Mouse (Mus musculus) myocyte (in vitro differentiated cells): Measurements from ENCODE around the gene Cdk5r1. TPM values are rescaled to one million over a fixed set of nuclear protein-coding genes. Genes with fewer than 3 reads are reported as not detected.

Experiments used
- H3K27me3 ChIP-seq: one replicate; pipeline ENCODE4 v1.6.1; 2011; ENCODE audit not compliant: control insufficient read depth, insufficient read depth, insufficient read length
- H3K36me3 ChIP-seq: one replicate; pipeline ENCODE4 v1.6.1; 2011; ENCODE audit not compliant: control insufficient read depth, insufficient read depth
- H3K4me2 ChIP-seq: one replicate; pipeline ENCODE4 v1.6.1; 2011; ENCODE audit warnings: low read depth, control low read depth
- H3K4me3 ChIP-seq: one replicate; pipeline ENCODE4 v1.5.1; 2011; ENCODE audit warnings: mild to moderate bottlenecking, control low read depth, moderate library complexity
- H3K79me2 ChIP-seq: one replicate; pipeline ENCODE4 v1.6.1; 2011; ENCODE audit not compliant: control insufficient read depth, insufficient read depth
- H3ac ChIP-seq: one replicate; pipeline ENCODE4 v1.6.1; 2011; ENCODE audit not compliant: control insufficient read depth, insufficient read length
- CEBPB ChIP-seq: IDR thresholded peaks from 2 replicates; pipeline ENCODE4 v1.6.1; 2011; ENCODE audit warnings: mild to moderate bottlenecking, moderate library complexity; ENCODE audit not compliant: poor library complexity, insufficient read depth, severe bottlenecking
- E2F4 ChIP-seq: IDR thresholded peaks from one replicate; pipeline ENCODE4 v1.6.1; 2011; ENCODE audit warnings: mild to moderate bottlenecking, control low read depth, moderate library complexity; ENCODE audit not compliant: insufficient read depth
- MAX ChIP-seq: IDR thresholded peaks from one replicate; pipeline ENCODE4 v1.6.1; 2011; ENCODE audit warnings: low read depth, mild to moderate bottlenecking, control low read depth
- MYOD1 ChIP-seq, 3 experiments: IDR thresholded peaks; one replicate each; pipeline ENCODE4 v1.6.1; 2011; ENCODE audit warnings: control low read depth in 2 of 3, low read depth in 2 of 3, mild to moderate bottlenecking in 2 of 3, moderate library complexity in 1 of 3; ENCODE audit not compliant: insufficient read length in 2 of 3, control insufficient read depth in 1 of 3
- MYOG ChIP-seq, 3 experiments: IDR thresholded peaks; one replicate each; pipeline ENCODE4 v1.6.1; 2011; ENCODE audit warnings: control low read depth in 2 of 3, low read depth in 2 of 3, mild to moderate bottlenecking in 2 of 3; ENCODE audit not compliant: insufficient read length in 2 of 3, control insufficient read depth in 1 of 3, insufficient read depth in 1 of 3
- POLR2A ChIP-seq: IDR thresholded peaks from one replicate; pipeline ENCODE4 v1.6.1; 2011; ENCODE audit warnings: low read depth, mild to moderate bottlenecking, control low read depth, moderate library complexity; ENCODE audit not compliant: insufficient read length
- POLR2AphosphoS2 ChIP-seq: IDR thresholded peaks from one replicate; pipeline ENCODE4 v1.6.1; 2011; ENCODE audit warnings: low read depth, control low read depth; ENCODE audit not compliant: insufficient read length
- REST ChIP-seq: IDR thresholded peaks from one replicate; pipeline ENCODE4 v1.6.1; 2011; ENCODE audit warnings: mild to moderate bottlenecking, control low read depth, moderate library complexity; ENCODE audit not compliant: insufficient read depth, insufficient read length
- SRF ChIP-seq: IDR thresholded peaks from one replicate; pipeline ENCODE4 v1.6.1; 2011; ENCODE audit warnings: low read depth; ENCODE audit not compliant: control insufficient read depth, insufficient read length
- TCF12 ChIP-seq: IDR thresholded peaks from one replicate; pipeline ENCODE4 v1.6.1; 2011; ENCODE audit warnings: mild to moderate bottlenecking, control low read depth; ENCODE audit not compliant: poor library complexity, insufficient read depth, severe bottlenecking
- TCF3 ChIP-seq: IDR thresholded peaks from one replicate; pipeline ENCODE4 v1.6.1; 2011; ENCODE audit warnings: low read depth, control low read depth; ENCODE audit not compliant: insufficient read length
- USF1 ChIP-seq: IDR thresholded peaks from one replicate; pipeline ENCODE4 v1.6.1; 2011; ENCODE audit warnings: low read depth, mild to moderate bottlenecking, control low read depth, moderate library complexity
- polyA plus RNA-seq: library from polyadenylated mRNA; unstranded; fragments of >200 nt; fragmentation: generic; extraction: Trizol; gene quantifications from one replicate; pipeline ENCODE4 v1.2.1, GENCODE M21; 2012; ENCODE audit warnings: missing spikeins

The Cdk5r1 gene
- polyA plus RNA-seq, 1 experiment = 11.3 TPM

GRCm38 (mm10) chr11:80478694-80479412, 2.0 kb downstream of the Cdk5r1 start:
- Histone ChIP-seq H3K36me3 (peaks cover 13% of the 10 kb centered on the region), H3K27me3 (no peaks in the 10 kb centered on the region), H3K4me2 (peak overlapping the region; percentile 90), H3K79me2 (peaks cover 43% of the 10 kb centered on the region), H3ac (no peak overlapping the region), H3K4me3 (peak overlapping the region; percentile 72)
- TF ChIP-seq MYOG (IDR thresholded peaks at IDR 0.05; ENCODE audit: control insufficient read depth in 1 of 3, insufficient read depth in 1 of 3, insufficient read length in 2 of 3, low read depth in 2 of 3) (no peak), MAX (no peak), SRF (no peak), E2F4 (no peak), CEBPB (no peak), MYOD1 (IDR thresholded peaks at IDR 0.05; ENCODE audit: control insufficient read depth in 1 of 3, insufficient read length in 2 of 3, low read depth in 2 of 3) (no peak), TCF12 (no peak), POLR2A (no peak), REST (no peak), USF1 (no peak), POLR2AphosphoS2 (no peak), TCF3 (no peak)

GRCm38 (mm10) chr11:80479425-80479824, 2.6 kb downstream of the Cdk5r1 start:
- H3K4me2 ChIP-seq = peak overlapping the region; percentile 90

GRCm38 (mm10) chr11:80479906-80480866, 3.4 kb downstream of the Cdk5r1 start:
- peaks cover 9% of the 10 kb centered on the region for H3K36me3 ChIP-seq
- peak overlapping the region; percentile 72 for H3K4me3 ChIP-seq
- H3ac ChIP-seq = no peak overlapping the region
- H3K79me2 ChIP-seq = peaks cover 43% of the 10 kb centered on the region
- TF ChIP-seq MYOG (IDR thresholded peaks at IDR 0.05; ENCODE audit: control insufficient read depth in 1 of 3, insufficient read depth in 1 of 3, insufficient read length in 2 of 3, low read depth in 2 of 3) (peak in 1 of 3 experiments; percentile 13), POLR2AphosphoS2 (peak; percentile 22), USF1 (no peak)
- no peaks in the 10 kb centered on the region for H3K27me3 ChIP-seq
- H3K4me2 ChIP-seq = peak overlapping the region; percentile 73

More at GRCm38 (mm10) chr11:80479425-80479824, 2.6 kb downstream of the Cdk5r1 start:
- peaks cover 13% of the 10 kb centered on the region for H3K36me3 ChIP-seq
- no peaks in the 10 kb centered on the region for H3K27me3 ChIP-seq
- TF ChIP-seq TCF12 (peak; percentile 9), MYOD1 (IDR thresholded peaks at IDR 0.05; ENCODE audit: control insufficient read depth in 1 of 3, insufficient read length in 2 of 3, low read depth in 2 of 3) (peak in 2 of 3 experiments; percentile 22 to 77), TCF3 (peak; percentile 39), SRF (no peak), MYOG (IDR thresholded peaks at IDR 0.05; ENCODE audit: control insufficient read depth in 1 of 3, insufficient read depth in 1 of 3, insufficient read length in 2 of 3, low read depth in 2 of 3) (peak in 1 of 3 experiments; percentile 72)
- peaks cover 43% of the 10 kb centered on the region for H3K79me2 ChIP-seq
- H3K4me3 ChIP-seq = peak overlapping the region; percentile 72
- H3ac ChIP-seq = no peak overlapping the region

- Histone ChIP-seq H3K27me3 (no peaks in the 10 kb centered on the region), H3ac (no peak overlapping the region), H3K4me3 (peak overlapping the region; percentile 72), H3K4me2 (peak overlapping the region; percentile 73), H3K36me3 (peaks cover 9% of the 10 kb centered on the region), H3K79me2 (peaks cover 43% of the 10 kb centered on the region)
- TF ChIP-seq POLR2AphosphoS2 = peak; percentile 14
- no peak for TF ChIP-seq CEBPB
Observed at GRCm38 (mm10) chr11:80481409-80482050, 4.7 kb downstream of the Cdk5r1 start.

GRCm38 (mm10) chr11:80482347-80482746, 5.5 kb downstream of the Cdk5r1 start:
- Histone ChIP-seq H3K4me2 (no peak overlapping the region), H3K79me2 (peaks cover 42% of the 10 kb centered on the region), H3K27me3 (no peaks in the 10 kb centered on the region), H3K36me3 (peaks cover 9% of the 10 kb centered on the region), H3K4me3 (no peak overlapping the region), H3ac (no peak overlapping the region)
- TF ChIP-seq POLR2AphosphoS2 = no peak
- no peak for TF ChIP-seq SRF
- no peak for TF ChIP-seq MYOD1 (IDR thresholded peaks at IDR 0.05; ENCODE audit: control insufficient read depth in 1 of 3, insufficient read length in 2 of 3, low read depth in 2 of 3)
